Comparison of ENCODE assay signal across 15 mouse cellular contexts in genomic region chr5:67424636-67425035, GRCm38 (mm10). TPM values are rescaled to one million over a fixed set of nuclear protein-coding genes. Genes with fewer than 3 reads are reported as not detected.
DNase-seq lines count a peak whose midpoint lies in the region; ATAC-seq and TF ChIP-seq lines count a peak whose summit lies in the region.
"Had no signal": no experiment of that assay in that cellular context is flagged by ENCODE, and none has a peak within 500 bp of the region (broad histone marks: within the 10 kb centered on the region; RNA-seq: fewer than 3 reads in every experiment).

No protein-coding gene starts in this region.

- peaks cover 44% of the 10 kb centered on the region for H3K4me1 ChIP-seq in hindbrain, embryonic 13.5 days (replicated peaks)
- peaks cover 19% of the 10 kb centered on the region for H3K4me1 ChIP-seq in hindbrain, embryonic 16.5 days (ENCODE audit: control insufficient read depth, insufficient read depth, low read depth, low read length)
- H3K4me1 ChIP-seq in neural tube, embryonic 14.5 days (ENCODE audit: control insufficient read depth, insufficient read depth, low read length): peaks cover 24% of the 10 kb centered on the region

- DNase-seq in brain, embryonic 14.5 days (ENCODE audit: low read depth): peak; percentile 52
- DNase-seq in forelimb bud, embryonic 11.5 days (ENCODE audit: low read depth, low spot score): peak; percentile 35
- no peak for DNase-seq in layer of hippocampus, adult 2 months (ENCODE audit: low spot score in 2 of 2)
- DNase-seq in lung, adult 18-20 months: no peak
- no peak for DNase-seq in thymus, postnatal 36 days
- DNase-seq: cerebellum, adult 18-20 months; heart, postnatal 4 days; kidney, adult 8-10 months; liver, embryonic 13.5 days; lung, postnatal 10 days; thymus, adult 18-20 months had no signal

- H3K9me3 ChIP-seq in hindbrain, embryonic 13.5 days: no peaks in the 10 kb centered on the region
- H3K9me3 ChIP-seq in hindbrain, embryonic 16.5 days (ENCODE audit: control insufficient read depth, low read length): no peaks in the 10 kb centered on the region
- H3K9me3 ChIP-seq in neural tube, embryonic 14.5 days (ENCODE audit: control insufficient read depth, low read length): no peaks in the 10 kb centered on the region
- H3K9me3 ChIP-seq: liver, embryonic 13.5 days had no signal

- H3K9ac ChIP-seq in hindbrain, embryonic 13.5 days: no peak overlapping the region
- H3K9ac ChIP-seq in hindbrain, embryonic 16.5 days (ENCODE audit: low read depth, low read length): no peak overlapping the region
- no peak overlapping the region for H3K9ac ChIP-seq in neural tube, embryonic 14.5 days (replicated peaks; ENCODE audit: low read depth, low read length)
- H3K9ac ChIP-seq: liver, embryonic 13.5 days had no signal

- TF ChIP-seq POLR2A in brain, embryonic 14.5 days (IDR thresholded peaks at IDR 0.05; ENCODE audit: borderline replicate concordance, extremely low read depth, insufficient read depth, insufficient read length, poor library complexity, severe bottlenecking): no peak

- H3K36me3 ChIP-seq in hindbrain, embryonic 13.5 days: no peaks in the 10 kb centered on the region
- no peaks in the 10 kb centered on the region for H3K36me3 ChIP-seq in hindbrain, embryonic 16.5 days (ENCODE audit: control insufficient read depth, insufficient read depth, low read length)
- H3K36me3 ChIP-seq in neural tube, embryonic 14.5 days (ENCODE audit: control insufficient read depth, insufficient read depth, low read length): no peaks in the 10 kb centered on the region
- H3K36me3 ChIP-seq: liver, embryonic 13.5 days had no signal

- 29% methylated on average over 3 of the region's 3 CpGs for WGBS in hindbrain, embryonic 13.5 days
- 36% methylated on average over 3 of the region's 3 CpGs for WGBS in hindbrain, embryonic 16.5 days
- 22% methylated on average over 3 of the region's 3 CpGs for WGBS in neural tube, embryonic 14.5 days

- TF ChIP-seq CTCF in brain, embryonic 14.5 days (IDR thresholded peaks at IDR 0.05; ENCODE audit: borderline replicate concordance, extremely low read depth, insufficient read depth, insufficient read length): no peak
- no peak for TF ChIP-seq CTCF in layer of hippocampus, adult 2 months (conservative IDR thresholded peaks at IDR 0.05)

- H3K4me2 ChIP-seq in hindbrain, embryonic 13.5 days: peak overlapping the region; percentile 69
- no peak overlapping the region for H3K4me2 ChIP-seq in hindbrain, embryonic 16.5 days (ENCODE audit: low read length)
- peak overlapping the region; percentile 67; the same call in 1 of the 2 replicates for H3K4me2 ChIP-seq in neural tube, embryonic 14.5 days (ENCODE audit: low read depth, low read length)
- H3K4me2 ChIP-seq: liver, embryonic 13.5 days had no signal

- H3K27ac ChIP-seq in hindbrain, embryonic 13.5 days: peak overlapping the region; percentile 27; the same call in 1 of the 2 replicates
- H3K27ac ChIP-seq in hindbrain, embryonic 16.5 days (ENCODE audit: low read depth, low read length): no peak overlapping the region
- 0 out of 2 replicates have a peak overlapping the region, but pooled peaks have one; percentile 10 for H3K27ac ChIP-seq in neural tube, embryonic 14.5 days (ENCODE audit: low read depth, low read length)
- H3K27ac ChIP-seq in layer of hippocampus, adult 2 months: no peak overlapping the region
- H3K27ac ChIP-seq: liver, embryonic 13.5 days had no signal

- H3K27me3 ChIP-seq in hindbrain, embryonic 13.5 days: peaks cover 8% of the 10 kb centered on the region; the same call in 1 of the 2 replicates
- H3K27me3 ChIP-seq in hindbrain, embryonic 16.5 days (replicated peaks; ENCODE audit: control insufficient read depth, insufficient read depth, low read length): no peaks in the 10 kb centered on the region
- 0 out of 2 replicates have a peak, but pooled peaks cover 3% of the 10 kb centered on the region for H3K27me3 ChIP-seq in neural tube, embryonic 14.5 days (ENCODE audit: control insufficient read depth, insufficient read depth, low read length)

- no peak overlapping the region for H3K4me3 ChIP-seq in hindbrain, embryonic 13.5 days
- H3K4me3 ChIP-seq in hindbrain, embryonic 16.5 days (ENCODE audit: low read length): no peak overlapping the region
- no peak overlapping the region for H3K4me3 ChIP-seq in neural tube, embryonic 14.5 days (ENCODE audit: low read depth, low read length)
- no peak overlapping the region for H3K4me3 ChIP-seq in layer of hippocampus, adult 2 months
- H3K4me3 ChIP-seq: erythroblast, embryonic 14.5 days; liver, embryonic 13.5 days had no signal

- ATAC-seq in hindbrain, embryonic 13.5 days (ENCODE audit: low FRiP score): no peak
- no peak for ATAC-seq in hindbrain, embryonic 16.5 days
- no peak for ATAC-seq in neural tube, embryonic 14.5 days (ENCODE audit: low read depth)

RNA-seq across cellular contexts. Expression of gene Bend4, which starts 3.5 kb away (rescaled TPM):
- 12.2 and 12.6 TPM in 2 replicates for polyA plus RNA-seq in hindbrain, embryonic 13.5 days (2015; fragmentation: Nextera tagmentation; extraction: Ambion mirVana)
- polyA plus RNA-seq in hindbrain, embryonic 16.5 days (2015; fragmentation: Nextera tagmentation; extraction: Ambion mirVana): 11.4 and 12.4 TPM in 2 replicates
- 4.6 and 9.5 TPM in 2 replicates for polyA plus RNA-seq in brain, embryonic 14.5 days (2012; rRNA removed)
- 17.5 and 23.3 TPM in 2 replicates for polyA plus RNA-seq in neural tube, embryonic 14.5 days (2014; fragmentation: Nextera tagmentation; extraction: Ambion mirVana)
- total RNA-seq in layer of hippocampus, adult 2 months (2021): 1 to 10 TPM; 9.2 to 9.4 TPM

Comparison
In these comparisons a context has a peak if more than half of its experiments do, and no peak if none do; other contexts are left out.
1. H3K27ac ChIP-seq: peak in hindbrain, embryonic 13.5 days (single experiment) and neural tube, embryonic 14.5 days (single experiment); none in hindbrain, embryonic 16.5 days (single experiment) and layer of hippocampus, adult 2 months (single experiment).
2. DNase-seq: peak in brain, embryonic 14.5 days (single experiment) and forelimb bud, embryonic 11.5 days (single experiment); none in layer of hippocampus, adult 2 months (0 of 2), lung, adult 18-20 months (0 of 2) and thymus, postnatal 36 days (0 of 2).